Mouse (Mus musculus) neural tube, embryonic 11.5 days (tissue): ENCODE results near the gene Lzic. TPM values are rescaled to one million over a fixed set of nuclear protein-coding genes. Genes with fewer than 3 reads are reported as not detected.

ENCODE experiments used
- ATAC-seq: fragments of 200-750 bp; cut with Nextera tagmentation; 2 replicates; pipeline ENCODE4 v1.8.0; 2017; ENCODE audit warnings: moderate number of reproducible peaks, mild to moderate bottlenecking, moderate TSS enrichment, moderate library complexity; ENCODE audit not compliant: insufficient read depth, low FRiP score, low TSS enrichment
- DNase-seq: peaks from one replicate; pipeline ENCODE4 v3.0.0-alpha.2; 2015; ENCODE audit warnings: low spot score
- H3K27ac ChIP-seq: fragments of 300-500 bp; sonication (generic); 2 replicates; pipeline ENCODE4 v1.5.1; 2014; ENCODE audit warnings: low read depth, mild to moderate bottlenecking, low read length
- H3K27me3 ChIP-seq: fragments of 300-500 bp; sonication (generic); 2 replicates; pipeline ENCODE4 v1.6.1; 2014; ENCODE audit warnings: mild to moderate bottlenecking, low read length, mixed read lengths; ENCODE audit not compliant: control insufficient read depth, insufficient read depth
- H3K36me3 ChIP-seq: fragments of 300-500 bp; sonication (generic); 2 replicates; pipeline ENCODE4 v1.6.1; 2014; ENCODE audit warnings: mild to moderate bottlenecking, low read length, moderate library complexity, mixed read lengths; ENCODE audit not compliant: control insufficient read depth, insufficient read depth
- H3K4me1 ChIP-seq: fragments of 300-500 bp; sonication (generic); 2 replicates; pipeline ENCODE4 v1.6.1; 2014; ENCODE audit warnings: low read length, mixed read lengths; ENCODE audit not compliant: control insufficient read depth, insufficient read depth
- H3K4me2 ChIP-seq: fragments of 300-500 bp; sonication (generic); 2 replicates; pipeline ENCODE4 v1.6.1; 2014; ENCODE audit warnings: low read depth, mild to moderate bottlenecking, moderate library complexity
- H3K4me3 ChIP-seq: fragments of 300-500 bp; sonication (generic); 2 replicates; pipeline ENCODE4 v1.5.1; 2014; ENCODE audit warnings: low read depth, low read length
- H3K9ac ChIP-seq: fragments of 300-500 bp; sonication (generic); 2 replicates; pipeline ENCODE4 v1.6.1; 2014; ENCODE audit warnings: mild to moderate bottlenecking, low read length
- H3K9me3 ChIP-seq: fragments of 300-500 bp; sonication (generic); 2 replicates; pipeline ENCODE4 v1.6.1; 2016; ENCODE audit warnings: low read length; ENCODE audit not compliant: control insufficient read depth
- WGBS: fragments of 180-500 bp; shearing (Covaris S2); extraction: QIAGEN DNeasy Blood & Tissue Kit; methylation state at CpG from one replicate; pipeline ENCODE4 v1.1.7; 2014; 5-methylcytosine and 5-hydroxymethylcytosine counted together
- polyA plus RNA-seq: library from polyadenylated mRNA; unstranded; fragments of >200 nt; fragmentation: Nextera tagmentation; extraction: Ambion mirVana; gene quantifications from 2 replicates; pipeline ENCODE4 v1.2.1, GENCODE M21; 2014

Gene Lzic
- polyA plus RNA-seq, 1 experiment from 2014 or later, result 49.4 TPM

GRCm38 (mm10) chr4:149489415-149490240, 4.6 kb downstream of the Lzic start:
- Histone ChIP-seq H3K27me3 (no peaks in the 10 kb centered on the region), H3K4me2 (no peak overlapping the region), H3K36me3 (peaks cover 12% of the 10 kb centered on the region), H3K4me1 (peaks cover 5% of the 10 kb centered on the region), H3K27ac (no peak overlapping the region), H3K9me3 (no peaks in the 10 kb centered on the region), H3K9ac (no peak overlapping the region), H3K4me3 (no peak overlapping the region)
- ATAC-seq (no peak), DNase-seq (no peak)
- WGBS, result 97% methylated on average over 14 of the region's 14 CpGs

GRCm38 (mm10) chr4:149491151-149491550, 6.1 kb downstream of the Lzic start:
- no peaks in the 10 kb centered on the region for H3K27me3 ChIP-seq
- H3K9me3 ChIP-seq, result no peaks in the 10 kb centered on the region
- H3K4me1 ChIP-seq, result peaks cover 3% of the 10 kb centered on the region
- 94% methylated on average over 3 of the region's 3 CpGs for WGBS
- no peak overlapping the region for H3K9ac ChIP-seq
- no peak overlapping the region for H3K4me2 ChIP-seq
- H3K27ac ChIP-seq, result no peak overlapping the region
- H3K36me3 ChIP-seq, result peaks cover 15% of the 10 kb centered on the region
- DNase-seq (no peak), ATAC-seq (no peak)
- H3K4me3 ChIP-seq, result no peak overlapping the region

GRCm38 (mm10) chr4:149496612-149497011, 11.6 kb downstream of the Lzic start:
- H3K9ac ChIP-seq, result no peak overlapping the region
- no peaks in the 10 kb centered on the region for H3K9me3 ChIP-seq
- peaks cover 12% of the 10 kb centered on the region for H3K36me3 ChIP-seq
- H3K27ac ChIP-seq, result peak overlapping the region; percentile 5; the same call in 1 of the 2 replicates
- ATAC-seq, result peak; percentile 71; the same call in 1 of the 2 replicates
- no peaks in the 10 kb centered on the region for H3K27me3 ChIP-seq
- no peak overlapping the region for H3K4me2 ChIP-seq
- 0 out of 2 replicates have a peak, but pooled peaks cover 2% of the 10 kb centered on the region for H3K4me1 ChIP-seq
- peak; percentile 63 for DNase-seq
- H3K4me3 ChIP-seq, result no peak overlapping the region
- WGBS, result 26% methylated on average over 2 of the region's 2 CpGs

GRCm38 (mm10) chr4:149498901-149499300, 13.9 kb downstream of the Lzic start:
- no peak for ATAC-seq
- no peak overlapping the region for H3K9ac ChIP-seq
- no peaks in the 10 kb centered on the region for H3K9me3 ChIP-seq
- peaks cover 12% of the 10 kb centered on the region for H3K36me3 ChIP-seq
- H3K4me2 ChIP-seq, result no peak overlapping the region
- 93% methylated on average over 8 of the region's 8 CpGs for WGBS
- H3K4me3 ChIP-seq, result no peak overlapping the region
- 0 out of 2 replicates have a peak, but pooled peaks cover 2% of the 10 kb centered on the region for H3K4me1 ChIP-seq
- DNase-seq, result no peak
- no peaks in the 10 kb centered on the region for H3K27me3 ChIP-seq
- H3K27ac ChIP-seq, result no peak overlapping the region

GRCm38 (mm10) chr4:149499790-149500189, 14.8 kb downstream of the Lzic start:
- no peaks in the 10 kb centered on the region for H3K9me3 ChIP-seq
- DNase-seq, result no peak
- no peak overlapping the region for H3K4me2 ChIP-seq
- H3K27me3 ChIP-seq, result no peaks in the 10 kb centered on the region
- H3K9ac ChIP-seq, result no peak overlapping the region
- H3K36me3 ChIP-seq, result peaks cover 6% of the 10 kb centered on the region; the same call in 1 of the 2 replicates
- 0 out of 2 replicates have a peak, but pooled peaks cover 2% of the 10 kb centered on the region for H3K4me1 ChIP-seq
- H3K27ac ChIP-seq, result no peak overlapping the region
- H3K4me3 ChIP-seq, result no peak overlapping the region
- no peak for ATAC-seq
- WGBS, result 78% methylated on average over 5 of the region's 5 CpGs

- no peak overlapping the region for H3K4me3 ChIP-seq
- H3K36me3 ChIP-seq, result no peaks in the 10 kb centered on the region
- H3K27me3 ChIP-seq, result no peaks in the 10 kb centered on the region
- 82% methylated on average over 5 of the region's 5 CpGs for WGBS
- H3K4me1 ChIP-seq, result no peaks in the 10 kb centered on the region
- H3K9me3 ChIP-seq, result no peaks in the 10 kb centered on the region
- no peak overlapping the region for H3K27ac ChIP-seq
- H3K9ac ChIP-seq, result no peak overlapping the region
- ATAC-seq (no peak), DNase-seq (no peak)
- H3K4me2 ChIP-seq, result no peak overlapping the region
These were observed 19.3 kb downstream of the Lzic start for GRCm38 (mm10) chr4:149504363-149504762.

GRCm38 (mm10) chr4:149504858-149505257, 19.8 kb downstream of the Lzic start:
- ATAC-seq (no peak), DNase-seq (no peak)
- H3K4me2 ChIP-seq, result no peak overlapping the region
- WGBS, result 31% methylated on average over 3 of the region's 3 CpGs
- H3K4me3 ChIP-seq, result no peak overlapping the region
- no peak overlapping the region for H3K27ac ChIP-seq
- no peak overlapping the region for H3K9ac ChIP-seq
- no peaks in the 10 kb centered on the region for H3K27me3 ChIP-seq
- no peaks in the 10 kb centered on the region for H3K4me1 ChIP-seq
- H3K9me3 ChIP-seq, result no peaks in the 10 kb centered on the region
- H3K36me3 ChIP-seq, result no peaks in the 10 kb centered on the region

- no peaks in the 10 kb centered on the region for H3K9me3 ChIP-seq
- no peak for ATAC-seq
- H3K4me3 ChIP-seq, result no peak overlapping the region
- DNase-seq, result no peak
- H3K4me1 ChIP-seq, result no peaks in the 10 kb centered on the region
- H3K9ac ChIP-seq, result no peak overlapping the region
- H3K36me3 ChIP-seq, result no peaks in the 10 kb centered on the region
- 63% methylated on average over 14 of the region's 15 CpGs for WGBS
- H3K27me3 ChIP-seq, result no peaks in the 10 kb centered on the region
- H3K4me2 ChIP-seq, result no peak overlapping the region
- no peak overlapping the region for H3K27ac ChIP-seq
These were observed 20.4 kb downstream of the Lzic start for GRCm38 (mm10) chr4:149505261-149505967.
